Mouse (Mus musculus): ENCODE data around the gene Prdm16. TPM values are rescaled to one million over a fixed set of nuclear protein-coding genes. Genes with fewer than 3 reads are reported as not detected.

Prdm16 gene
- polyA plus RNA-seq, 1 experiment = not detected

DNA sequence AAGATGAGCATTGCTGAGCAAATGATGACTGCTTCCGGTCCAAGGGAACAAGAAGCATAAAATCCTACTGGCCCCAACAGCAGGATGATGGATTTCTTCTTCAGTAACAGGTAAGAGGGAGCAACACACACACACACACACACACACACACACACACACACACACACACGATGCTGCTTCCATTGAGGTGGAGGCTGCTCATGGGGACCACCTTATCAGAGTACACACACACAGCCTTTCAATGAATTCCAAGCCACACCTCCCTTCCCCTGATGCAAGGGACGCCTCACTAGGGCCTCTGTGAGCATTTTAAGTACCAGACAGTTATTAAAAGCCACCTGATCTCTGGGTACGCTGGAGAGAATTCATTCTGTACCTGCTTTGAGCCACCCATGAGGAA lies 39.9 kb downstream of the Prdm16 start:
- Histone ChIP-seq H3K36me3 (ENCODE audit: control insufficient read depth, insufficient read depth) (no peaks in the 10 kb centered on the region), H3K4me3 (ENCODE audit: insufficient read depth, poor library complexity, severe bottlenecking) (no peak overlapping the region), H3K79me3 (ENCODE audit: low read depth) (no peaks in the 10 kb centered on the region), H3K79me2 (ENCODE audit: control insufficient read depth, insufficient read depth) (no peaks in the 10 kb centered on the region), H3ac (ENCODE audit: control insufficient read depth, insufficient read length, low read depth) (no peak overlapping the region), H3K27me3 (ENCODE audit: control insufficient read depth, insufficient read depth, insufficient read length) (no peaks in the 10 kb centered on the region)
- TF ChIP-seq FOSL1 (IDR thresholded peaks at IDR 0.05; ENCODE audit: insufficient read depth, low read length, poor library complexity, severe bottlenecking) (no peak), USF1 (IDR thresholded peaks at IDR 0.05; ENCODE audit: low read depth) (no peak), MYOG (IDR thresholded peaks at IDR 0.05; ENCODE audit: control insufficient read depth, extremely low read depth, insufficient read length) (no peak), CTCF (IDR thresholded peaks at IDR 0.05; ENCODE audit: control insufficient read depth, insufficient read depth, insufficient read length) (no peak), MYOD1 (IDR thresholded peaks at IDR 0.05; ENCODE audit: control insufficient read depth, insufficient read length, low read depth) (no peak), MAX (IDR thresholded peaks at IDR 0.05) (no peak), CEBPB (IDR thresholded peaks at IDR 0.05; ENCODE audit: low read depth) (no peak)

GRCm38 (mm10) chr4:154594761-154595556 lies 41.7 kb downstream of the Prdm16 start:
- Histone ChIP-seq H3K79me3 (ENCODE audit: low read depth) (no peaks in the 10 kb centered on the region), H3K36me3 (ENCODE audit: control insufficient read depth, insufficient read depth) (no peaks in the 10 kb centered on the region), H3K27me3 (ENCODE audit: control insufficient read depth, insufficient read depth, insufficient read length) (no peaks in the 10 kb centered on the region), H3K4me3 (ENCODE audit: insufficient read depth, poor library complexity, severe bottlenecking) (no peak overlapping the region), H3K79me2 (ENCODE audit: control insufficient read depth, insufficient read depth) (no peaks in the 10 kb centered on the region), H3ac (ENCODE audit: control insufficient read depth, insufficient read length, low read depth) (no peak overlapping the region)
- no peak for TF ChIP-seq MYOG (IDR thresholded peaks at IDR 0.05; ENCODE audit: control insufficient read depth, extremely low read depth, insufficient read length)
- TF ChIP-seq CEBPB (IDR thresholded peaks at IDR 0.05; ENCODE audit: low read depth) = no peak
- TF ChIP-seq FOSL1 (IDR thresholded peaks at IDR 0.05; ENCODE audit: insufficient read depth, low read length, poor library complexity, severe bottlenecking) = no peak
- TF ChIP-seq MAX (IDR thresholded peaks at IDR 0.05) = no peak
- no peak for TF ChIP-seq MYOD1 (IDR thresholded peaks at IDR 0.05; ENCODE audit: control insufficient read depth, insufficient read length, low read depth)
- no peak for TF ChIP-seq CTCF (IDR thresholded peaks at IDR 0.05; ENCODE audit: control insufficient read depth, insufficient read depth, insufficient read length)
- no peak for TF ChIP-seq USF1 (IDR thresholded peaks at IDR 0.05; ENCODE audit: low read depth)

DNA sequence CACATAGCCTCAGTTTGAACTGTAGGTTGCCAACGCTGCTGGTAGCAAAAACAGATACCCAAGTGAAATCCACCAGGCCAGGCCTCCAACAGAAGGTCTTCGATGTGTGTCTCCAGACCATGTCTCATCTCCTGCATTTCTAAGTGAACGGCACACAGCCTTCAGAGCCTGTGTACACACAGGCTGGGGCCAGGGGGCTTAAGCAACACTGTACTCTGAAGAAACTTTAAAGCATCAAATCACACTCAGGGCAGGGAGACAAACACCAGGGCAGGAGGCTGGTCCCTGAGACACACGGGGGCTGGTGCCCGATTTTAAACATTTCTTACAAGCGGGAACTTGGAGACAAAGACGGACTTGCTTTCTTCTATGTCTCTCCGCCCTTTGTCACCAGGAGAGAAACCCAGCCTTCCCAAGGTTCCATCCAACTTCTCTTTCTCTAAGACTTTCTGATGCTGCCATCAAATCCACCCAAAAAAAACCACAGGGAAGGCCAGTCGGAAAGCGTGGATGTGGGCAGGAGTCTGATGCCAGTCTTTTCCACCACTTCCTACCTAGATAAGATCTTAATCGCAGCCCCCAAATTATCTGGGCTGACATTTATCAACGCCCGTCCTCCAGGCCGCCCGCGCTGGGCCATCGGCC lies 42.4 kb downstream of the Prdm16 start:
- Histone ChIP-seq H3K36me3 (ENCODE audit: control insufficient read depth, insufficient read depth) (no peaks in the 10 kb centered on the region), H3ac (ENCODE audit: control insufficient read depth, insufficient read length, low read depth) (no peak overlapping the region), H3K79me2 (ENCODE audit: control insufficient read depth, insufficient read depth) (no peaks in the 10 kb centered on the region), H3K27me3 (ENCODE audit: control insufficient read depth, insufficient read depth, insufficient read length) (no peaks in the 10 kb centered on the region), H3K79me3 (ENCODE audit: low read depth) (no peaks in the 10 kb centered on the region), H3K4me3 (ENCODE audit: insufficient read depth, poor library complexity, severe bottlenecking) (no peak overlapping the region)
- TF ChIP-seq USF1 (IDR thresholded peaks at IDR 0.05; ENCODE audit: low read depth) (no peak), MAX (IDR thresholded peaks at IDR 0.05) (no peak), CEBPB (IDR thresholded peaks at IDR 0.05; ENCODE audit: low read depth) (no peak), MYOG (IDR thresholded peaks at IDR 0.05; ENCODE audit: control insufficient read depth, extremely low read depth, insufficient read length) (no peak), FOSL1 (IDR thresholded peaks at IDR 0.05; ENCODE audit: insufficient read depth, low read length, poor library complexity, severe bottlenecking) (no peak), CTCF (IDR thresholded peaks at IDR 0.05; ENCODE audit: control insufficient read depth, insufficient read depth, insufficient read length) (no peak), MYOD1 (IDR thresholded peaks at IDR 0.05; ENCODE audit: control insufficient read depth, insufficient read length, low read depth) (no peak)

DNA sequence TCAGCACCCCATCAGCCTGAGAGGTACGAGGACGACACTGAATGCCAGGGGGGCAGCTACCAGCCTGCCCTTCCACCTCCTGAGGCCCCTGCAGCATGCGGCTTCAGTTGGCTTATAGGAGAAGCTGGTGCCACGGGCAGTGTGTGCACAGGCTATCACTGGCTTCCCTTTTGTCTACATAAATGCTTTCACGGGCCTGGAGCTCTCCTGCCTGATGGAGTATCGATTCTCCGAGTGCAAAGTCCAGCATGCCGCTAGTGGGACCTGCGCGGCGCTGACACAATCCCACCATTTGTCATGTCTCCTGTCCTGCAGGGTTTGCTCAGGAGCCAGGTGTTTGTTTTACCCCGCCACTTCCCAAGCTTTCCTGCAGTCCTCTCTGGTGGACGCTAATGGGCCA lies 44.1 kb downstream of the Prdm16 start:
- no peak for TF ChIP-seq USF1 (IDR thresholded peaks at IDR 0.05; ENCODE audit: low read depth)
- no peak for TF ChIP-seq MAX (IDR thresholded peaks at IDR 0.05)
- TF ChIP-seq MYOD1 (IDR thresholded peaks at IDR 0.05; ENCODE audit: control insufficient read depth, insufficient read length, low read depth) = no peak
- no peak for TF ChIP-seq CEBPB (IDR thresholded peaks at IDR 0.05; ENCODE audit: low read depth)
- TF ChIP-seq CTCF (IDR thresholded peaks at IDR 0.05; ENCODE audit: control insufficient read depth, insufficient read depth, insufficient read length) = no peak
- TF ChIP-seq FOSL1 (IDR thresholded peaks at IDR 0.05; ENCODE audit: insufficient read depth, low read length, poor library complexity, severe bottlenecking) = no peak
- no peak for TF ChIP-seq MYOG (IDR thresholded peaks at IDR 0.05; ENCODE audit: control insufficient read depth, extremely low read depth, insufficient read length)
- Histone ChIP-seq H3K79me3 (ENCODE audit: low read depth) (no peaks in the 10 kb centered on the region), H3K27me3 (ENCODE audit: control insufficient read depth, insufficient read depth, insufficient read length) (no peaks in the 10 kb centered on the region), H3K79me2 (ENCODE audit: control insufficient read depth, insufficient read depth) (no peaks in the 10 kb centered on the region), H3ac (ENCODE audit: control insufficient read depth, insufficient read length, low read depth) (no peak overlapping the region), H3K36me3 (ENCODE audit: control insufficient read depth, insufficient read depth) (no peaks in the 10 kb centered on the region), H3K4me3 (ENCODE audit: insufficient read depth, poor library complexity, severe bottlenecking) (no peak overlapping the region)

GRCm38 (mm10) chr4:154590910-154591309 lies 45.8 kb downstream of the Prdm16 start:
- no peaks in the 10 kb centered on the region for H3K79me3 ChIP-seq (ENCODE audit: low read depth)
- H3K79me2 ChIP-seq (ENCODE audit: control insufficient read depth, insufficient read depth) = no peaks in the 10 kb centered on the region
- no peaks in the 10 kb centered on the region for H3K27me3 ChIP-seq (ENCODE audit: control insufficient read depth, insufficient read depth, insufficient read length)
- H3K4me3 ChIP-seq (ENCODE audit: insufficient read depth, poor library complexity, severe bottlenecking) = no peak overlapping the region
- no peak for TF ChIP-seq MYOD1 (IDR thresholded peaks at IDR 0.05; ENCODE audit: control insufficient read depth, insufficient read length, low read depth)
- TF ChIP-seq CTCF (IDR thresholded peaks at IDR 0.05; ENCODE audit: control insufficient read depth, insufficient read depth, insufficient read length) = no peak
- no peaks in the 10 kb centered on the region for H3K36me3 ChIP-seq (ENCODE audit: control insufficient read depth, insufficient read depth)
- no peak overlapping the region for H3ac ChIP-seq (ENCODE audit: control insufficient read depth, insufficient read length, low read depth)

Data from C2C12 (cell line).